Mouse (Mus musculus) ovary, postnatal 36 days (tissue): ENCODE measurements around the gene Ltbp1.

ENCODE experiments used
- DNase-seq: peaks from one replicate; pipeline ENCODE4 v3.0.0; 2022; ENCODE audit warnings: low spot score, mixed read lengths

Ltbp1 gene

DNA sequence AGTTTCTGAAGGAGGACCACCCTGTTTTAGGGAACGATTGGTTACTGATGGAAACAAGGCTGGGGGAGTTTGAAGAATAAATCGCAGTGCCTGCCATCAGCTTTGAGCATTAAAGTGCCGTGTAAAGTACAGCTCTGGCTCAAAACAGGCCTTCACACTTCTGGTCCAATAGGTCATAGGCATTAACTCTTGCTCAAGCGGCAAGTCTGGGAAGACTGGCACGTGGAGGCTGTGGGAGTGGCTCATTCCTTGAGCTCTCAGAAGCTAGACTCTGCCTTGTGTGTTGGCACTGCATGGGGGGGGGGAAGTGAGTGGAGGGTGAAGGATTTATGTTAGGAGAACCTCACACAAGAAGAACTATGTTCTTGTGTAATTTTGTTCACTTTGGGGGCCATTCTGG lies 363.2 kb downstream of the Ltbp1 start:
- no peak for DNase-seq

DNA sequence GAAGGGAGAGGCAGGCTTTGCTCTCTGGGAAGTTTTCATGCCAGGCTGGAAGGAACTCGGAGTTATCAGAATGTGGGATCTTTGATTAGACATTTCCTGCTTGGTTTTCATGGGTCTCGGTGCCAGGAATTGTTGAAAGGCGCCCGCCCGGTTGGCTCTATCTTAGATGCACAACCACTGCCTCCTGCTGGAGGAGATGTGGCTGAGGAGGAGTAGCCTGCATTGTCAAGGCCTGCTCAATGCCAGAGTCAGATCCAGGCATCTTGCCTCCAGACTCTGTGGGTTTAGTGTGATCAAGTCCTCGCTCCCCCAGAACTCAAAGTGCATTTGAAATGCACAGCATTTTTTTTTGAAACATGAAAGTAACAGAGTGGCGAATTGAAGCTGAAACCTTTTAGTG lies 364.0 kb downstream of the Ltbp1 start:
- DNase-seq = peak; percentile 53

DNA sequence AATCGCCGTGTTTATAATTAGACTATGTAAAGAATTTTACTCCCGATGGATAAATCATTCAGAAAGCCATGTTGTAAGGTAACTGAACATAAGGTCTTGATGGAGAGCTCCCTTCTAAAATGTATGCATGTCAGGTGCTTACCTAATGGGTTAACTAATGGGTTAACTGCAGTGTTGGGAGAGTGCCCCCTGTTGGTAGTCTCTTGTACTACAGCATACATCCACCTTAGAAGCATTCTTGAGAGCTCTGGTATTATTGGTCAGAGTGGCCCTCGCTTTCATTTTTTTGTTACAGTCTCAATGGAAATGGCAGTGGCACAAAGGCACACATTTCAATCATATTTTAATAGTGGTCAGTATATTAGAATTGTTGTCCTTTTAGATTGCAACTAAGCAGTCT lies 364.8 kb downstream of the Ltbp1 start:
- no peak for DNase-seq

DNA sequence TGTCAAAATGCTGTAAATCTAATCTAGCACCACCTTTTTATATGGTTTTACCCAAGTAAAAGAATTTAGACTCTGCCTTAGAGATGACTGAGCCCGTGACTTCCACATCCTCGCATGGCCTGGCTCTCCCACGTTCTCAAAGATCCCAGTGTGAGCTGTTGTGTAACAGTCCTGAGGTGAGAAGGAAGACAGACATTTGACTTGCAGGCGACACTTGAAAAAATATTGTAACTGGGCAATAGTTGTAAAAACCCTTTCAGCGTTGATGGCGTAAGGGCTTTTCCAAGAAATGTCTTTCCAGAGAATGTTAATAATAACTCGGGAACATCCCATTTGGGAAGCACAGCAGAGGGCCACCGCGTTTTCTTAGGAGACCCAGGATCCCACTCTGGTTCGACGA lies 366.3 kb downstream of the Ltbp1 start:
- DNase-seq = no peak

DNA sequence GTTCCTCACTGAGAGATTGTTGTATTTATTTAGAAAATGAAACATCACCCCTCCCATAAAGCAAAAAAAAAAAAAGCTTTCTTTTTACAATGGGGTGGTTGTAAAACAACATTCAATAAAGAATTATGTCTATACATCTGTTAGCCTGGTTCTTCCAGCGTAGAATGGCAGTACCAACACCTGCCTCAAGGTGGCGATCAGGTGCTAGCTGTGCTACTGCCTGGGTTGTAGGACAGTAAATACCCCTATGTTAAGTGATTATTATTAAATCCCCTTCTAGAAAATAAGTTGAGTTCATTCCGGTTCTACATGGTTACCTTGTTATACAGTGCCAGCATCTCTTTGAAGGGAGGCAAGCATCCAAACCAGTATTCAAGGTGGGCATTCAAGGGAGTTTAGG lies 367.0 kb downstream of the Ltbp1 start:
- peak; percentile 50 for DNase-seq

DNA sequence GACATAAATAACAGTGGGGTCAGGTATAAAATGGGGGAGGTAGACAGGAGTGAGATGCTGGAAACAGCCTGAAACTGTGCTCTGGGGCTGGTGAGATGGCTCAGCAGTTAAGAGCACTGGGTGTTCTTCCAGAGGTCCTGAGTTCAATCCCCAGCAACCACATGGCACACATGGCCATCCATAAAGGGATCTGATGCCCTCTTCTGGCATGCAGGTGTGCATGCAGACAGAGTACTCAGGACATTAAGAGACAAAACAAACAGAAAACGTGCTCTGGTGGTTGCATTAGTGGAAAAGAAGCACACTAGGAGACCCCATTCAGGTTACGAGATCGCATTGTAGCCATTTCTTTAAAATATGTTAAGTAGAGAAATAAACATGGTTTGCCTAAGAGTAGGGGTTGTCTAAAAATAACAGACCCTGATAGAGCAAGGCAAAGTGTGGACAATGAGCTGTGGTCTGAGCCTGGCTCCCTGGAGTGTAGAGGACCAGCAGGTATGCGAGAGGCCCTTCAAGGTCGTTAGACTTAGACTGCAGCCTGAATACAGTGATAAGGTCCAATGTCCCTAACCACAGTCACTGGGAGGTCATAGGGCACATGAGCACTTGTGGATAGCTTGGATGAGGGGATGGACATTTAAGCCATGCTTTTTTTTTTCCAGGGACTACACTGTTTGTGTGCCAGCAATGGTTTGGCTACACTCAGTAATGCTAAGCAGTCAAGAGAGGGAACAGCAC lies 369.1 kb downstream of the Ltbp1 start:
- no peak for DNase-seq

DNA sequence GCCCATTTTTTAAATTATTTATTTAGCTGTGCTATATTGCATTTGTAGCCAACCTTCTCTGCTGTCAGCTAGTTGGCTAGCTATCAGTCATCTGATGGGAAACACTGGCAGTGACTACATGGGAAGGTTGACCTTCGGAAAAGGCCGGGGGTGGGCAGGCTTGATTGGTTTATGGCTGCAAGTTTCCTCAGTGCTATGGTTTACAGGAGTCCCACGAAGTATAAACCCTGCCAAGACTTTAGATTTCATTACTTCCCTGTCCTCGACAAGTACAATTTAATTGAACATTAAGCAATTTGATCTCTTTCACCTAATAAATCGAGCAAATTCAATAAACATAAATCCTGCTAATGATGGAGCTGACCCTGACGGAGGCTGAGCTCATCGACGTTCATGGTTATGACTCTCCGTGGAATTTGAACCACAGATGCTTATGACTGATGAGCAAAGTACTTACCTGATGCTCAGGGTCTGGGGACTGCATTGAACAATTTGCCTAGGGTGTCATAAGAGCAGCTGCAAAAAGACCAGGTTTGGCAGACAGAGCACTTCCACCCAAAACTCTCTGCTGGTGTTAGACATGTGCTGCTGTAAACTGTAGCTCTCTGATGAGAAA lies 373.0 kb downstream of the Ltbp1 start:
- no peak for DNase-seq

DNA sequence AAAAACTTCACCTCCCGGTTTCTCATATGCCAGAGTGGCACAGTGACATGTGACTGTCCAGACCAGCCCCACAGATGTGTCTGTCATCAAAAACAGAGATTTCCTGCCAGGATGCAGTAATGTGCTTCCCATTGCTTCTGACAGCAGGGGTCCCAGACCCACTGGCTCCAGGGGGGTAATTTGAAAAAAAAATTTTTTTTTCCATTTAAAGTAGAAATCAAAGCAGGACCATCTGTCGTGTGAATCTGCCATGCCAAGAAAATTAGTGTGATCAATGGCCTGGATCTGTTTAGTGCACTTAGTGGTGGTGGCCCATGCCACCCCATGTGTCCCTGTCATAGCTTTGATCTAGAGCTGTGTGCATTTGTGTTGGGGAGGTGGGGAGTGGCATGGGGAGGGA lies 374.8 kb downstream of the Ltbp1 start:
- no peak for DNase-seq

DNA sequence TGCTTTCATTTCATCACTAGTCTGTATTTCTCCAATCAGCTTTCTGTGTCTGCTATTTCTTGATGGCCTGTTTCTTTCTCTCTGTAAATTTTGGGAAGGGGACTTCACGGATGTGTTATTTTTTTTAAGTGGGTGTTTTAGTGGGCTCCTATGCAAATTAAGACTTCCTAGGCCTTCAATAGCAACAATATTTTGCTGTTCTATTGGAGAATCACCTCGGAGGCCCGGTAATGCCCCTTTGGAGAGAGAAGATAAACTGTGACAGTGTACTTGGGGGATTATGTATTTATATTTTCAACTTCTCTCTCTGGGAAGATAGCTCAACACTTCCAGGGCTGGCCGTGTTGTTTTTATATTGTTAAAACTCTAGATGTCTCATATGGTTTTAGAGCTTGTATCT lies 383.0 kb downstream of the Ltbp1 start:
- no peak for DNase-seq

DNA sequence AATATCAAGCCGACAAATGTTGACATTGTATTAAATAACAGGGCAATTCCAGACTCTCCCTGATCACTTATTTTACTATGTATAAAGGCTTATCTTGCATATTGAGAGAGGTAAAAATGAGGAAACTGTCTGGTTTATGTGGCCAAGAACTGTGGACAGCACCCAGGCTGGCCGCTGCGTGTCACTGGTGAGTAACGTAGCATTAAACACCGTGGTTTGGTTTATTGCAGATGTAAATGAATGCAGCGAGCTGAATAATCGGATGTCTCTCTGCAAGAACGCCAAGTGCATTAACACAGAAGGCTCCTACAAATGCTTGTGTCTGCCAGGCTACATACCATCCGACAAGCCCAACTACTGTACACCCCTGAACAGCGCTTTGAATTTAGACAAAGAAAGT lies 384.8 kb downstream of the Ltbp1 start:
- no peak for DNase-seq

DNA sequence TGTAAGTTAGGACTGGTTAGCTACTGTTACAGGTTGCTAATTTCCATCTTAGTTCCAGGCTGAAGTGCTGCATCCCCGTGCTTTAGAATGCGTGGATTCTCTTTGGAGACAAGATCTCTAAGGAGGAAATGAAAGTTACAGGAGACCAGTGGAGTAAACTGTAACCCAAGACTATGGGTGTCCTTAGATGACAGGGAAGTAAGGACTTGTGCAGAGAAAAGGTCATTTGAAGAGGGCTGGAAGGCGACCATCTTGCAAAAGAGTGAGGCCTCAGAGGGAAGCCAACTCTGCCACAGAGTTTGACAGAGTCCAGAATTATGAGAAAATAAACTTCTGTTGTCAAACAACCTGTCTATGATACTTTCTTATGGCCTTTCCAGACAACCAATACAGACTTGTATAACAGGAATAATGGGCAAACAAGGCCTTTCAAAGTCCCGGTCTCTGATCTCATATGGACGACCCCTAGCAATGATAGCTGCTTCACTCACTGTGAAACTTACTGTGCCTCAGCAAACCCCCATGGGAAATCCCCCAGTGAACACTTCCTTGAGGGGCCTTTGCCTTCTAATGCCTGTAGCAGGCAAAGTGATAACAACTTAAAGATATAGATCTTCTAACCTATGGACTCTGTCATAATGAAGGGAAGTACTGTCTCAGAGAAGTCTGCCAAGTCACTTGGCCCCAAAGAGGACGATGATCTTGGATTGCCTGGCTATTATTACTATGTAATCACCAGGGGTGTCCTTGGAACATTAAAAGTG lies 386.2 kb downstream of the Ltbp1 start:
- DNase-seq = no peak

DNA sequence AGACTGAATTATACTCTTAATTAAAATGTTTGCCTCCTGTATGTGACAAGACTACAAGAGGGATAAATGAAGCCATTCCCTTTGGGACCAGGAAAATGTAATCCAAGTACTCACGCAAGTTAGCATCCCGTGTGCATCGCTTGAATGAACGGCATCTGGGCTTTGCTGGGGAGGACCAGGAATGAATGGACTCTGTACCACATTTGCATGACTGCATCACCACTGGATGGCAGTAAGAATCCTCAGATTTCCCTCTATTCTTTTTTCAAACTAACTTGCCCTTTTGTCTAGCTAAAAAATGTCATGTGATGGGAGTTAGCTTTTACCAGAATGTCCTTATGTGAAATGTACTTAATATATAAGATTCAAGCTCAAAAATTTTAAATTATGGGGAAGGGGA lies 401.0 kb downstream of the Ltbp1 start:
- no peak for DNase-seq

DNA sequence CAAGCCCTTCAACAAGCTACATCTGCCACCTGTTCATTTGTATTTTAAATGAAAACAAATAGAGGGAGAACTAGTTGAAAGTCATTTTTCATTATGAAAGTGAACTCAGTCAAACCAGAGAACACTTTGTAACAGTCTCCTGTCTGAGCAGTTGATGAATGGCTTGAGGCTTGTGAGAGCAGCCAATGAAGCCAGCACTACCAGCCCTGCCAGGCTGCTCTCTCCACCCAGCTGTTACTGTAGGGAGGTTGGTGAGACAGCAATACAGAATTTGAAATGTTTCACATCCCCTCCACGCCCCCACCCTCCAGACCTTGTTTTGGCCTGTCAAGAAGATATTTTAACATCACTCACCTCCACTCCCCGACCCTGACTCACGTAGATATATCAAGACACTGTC lies 411.5 kb downstream of the Ltbp1 start:
- no peak for DNase-seq

DNA sequence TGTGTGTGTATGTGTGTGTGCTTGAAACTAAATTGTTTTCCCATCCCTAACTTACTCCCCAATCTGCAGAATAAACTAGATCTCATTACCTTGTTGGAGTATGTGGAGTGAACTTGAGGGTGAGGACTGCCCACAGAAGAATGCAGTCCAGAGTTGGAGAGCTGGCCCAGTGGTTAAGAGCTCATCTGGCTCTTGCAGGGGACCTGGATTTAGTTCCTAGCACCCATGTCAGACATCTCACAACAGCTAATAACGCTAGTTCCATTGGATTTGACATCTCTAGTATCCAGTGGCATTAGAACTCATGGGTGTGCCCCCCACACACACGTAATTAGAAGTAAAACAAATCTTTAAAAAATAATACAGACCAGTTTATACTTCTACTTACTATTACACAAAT lies 428.8 kb downstream of the Ltbp1 start:
- DNase-seq = no peak

DNA sequence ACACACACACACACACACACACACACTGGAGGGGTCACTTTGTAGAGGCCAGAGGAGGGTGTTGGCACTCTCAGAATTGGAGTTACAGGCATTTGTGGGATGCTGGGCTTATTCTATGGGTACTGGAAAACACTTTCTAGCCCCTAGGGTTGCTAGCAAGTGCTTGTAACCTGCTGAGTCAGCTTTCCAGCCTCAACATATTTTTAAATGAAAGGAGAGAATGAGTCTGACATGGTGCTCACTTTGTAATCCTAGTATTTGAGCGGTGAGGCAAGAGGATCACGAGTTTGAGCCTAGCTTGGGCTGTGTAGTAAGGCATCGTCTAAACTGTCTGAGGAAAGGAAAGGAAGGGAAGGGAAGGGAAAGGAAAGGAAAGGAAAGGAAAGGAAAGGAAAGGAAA lies 429.5 kb downstream of the Ltbp1 start:
- DNase-seq = no peak

DNA sequence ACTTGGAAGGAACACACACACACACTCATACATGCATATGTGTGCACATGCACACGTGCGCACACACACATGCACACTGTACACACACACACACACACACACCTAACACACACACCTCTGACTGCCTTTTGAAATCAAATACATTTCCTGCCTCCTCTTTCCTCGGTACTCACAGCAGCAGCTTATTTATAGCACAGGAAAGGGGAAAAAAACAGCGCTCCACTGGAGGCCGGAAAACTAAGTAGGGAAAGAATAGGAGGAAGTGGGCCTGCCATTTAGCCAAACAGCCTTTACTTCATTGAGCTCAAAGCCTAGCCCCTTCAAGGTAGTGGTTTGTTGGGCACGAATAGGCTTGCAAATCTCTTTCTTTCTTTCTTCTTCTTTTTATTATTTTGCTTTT lies 430.2 kb downstream of the Ltbp1 start, which contains the start of gene Rasgrp3:
Gene Rasgrp3 (plus strand): TSS at position 298 of the 400 bp plus-strand sequence.
- DNase-seq = no peak

DNA sequence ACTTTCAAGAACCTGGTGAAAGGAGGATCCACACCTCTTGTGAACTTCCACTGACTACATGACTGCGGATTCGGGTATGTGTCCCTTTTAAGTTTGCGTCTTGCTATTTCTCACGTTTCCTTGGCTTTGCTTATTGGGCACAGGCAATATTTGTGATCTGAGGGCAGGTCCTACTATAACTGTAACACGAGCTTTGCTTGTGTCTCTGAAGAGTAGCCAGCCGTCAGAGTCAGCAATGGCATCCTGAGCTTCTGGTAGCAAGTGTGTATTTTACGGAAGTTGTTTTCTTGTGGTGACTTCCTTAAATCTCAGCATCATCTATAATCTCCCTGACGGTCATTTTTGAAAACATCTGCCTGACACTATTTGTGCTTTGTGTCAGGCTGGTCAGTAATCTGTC lies 430.7 kb downstream of the Ltbp1 start:
- no peak for DNase-seq

DNA sequence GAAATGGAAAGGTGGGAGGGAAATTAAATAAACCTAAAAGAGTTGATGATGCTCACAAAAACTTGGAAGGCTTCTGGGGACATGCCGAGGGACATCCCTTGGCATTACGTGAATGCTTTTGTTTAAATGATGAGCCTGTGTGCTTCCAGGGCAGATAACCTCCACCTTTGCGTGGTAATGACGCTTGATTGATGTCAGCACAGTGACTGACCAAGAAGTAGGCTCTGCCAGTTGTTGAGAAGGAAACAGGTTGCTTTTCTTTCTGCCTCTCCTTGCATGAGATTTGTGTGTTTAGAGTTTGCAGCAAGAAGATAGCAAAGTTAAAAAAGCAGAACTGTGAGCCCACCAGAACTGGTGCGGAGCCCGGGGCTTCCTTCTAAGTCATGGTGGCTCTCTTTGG lies 431.5 kb downstream of the Ltbp1 start:
- DNase-seq = no peak

DNA sequence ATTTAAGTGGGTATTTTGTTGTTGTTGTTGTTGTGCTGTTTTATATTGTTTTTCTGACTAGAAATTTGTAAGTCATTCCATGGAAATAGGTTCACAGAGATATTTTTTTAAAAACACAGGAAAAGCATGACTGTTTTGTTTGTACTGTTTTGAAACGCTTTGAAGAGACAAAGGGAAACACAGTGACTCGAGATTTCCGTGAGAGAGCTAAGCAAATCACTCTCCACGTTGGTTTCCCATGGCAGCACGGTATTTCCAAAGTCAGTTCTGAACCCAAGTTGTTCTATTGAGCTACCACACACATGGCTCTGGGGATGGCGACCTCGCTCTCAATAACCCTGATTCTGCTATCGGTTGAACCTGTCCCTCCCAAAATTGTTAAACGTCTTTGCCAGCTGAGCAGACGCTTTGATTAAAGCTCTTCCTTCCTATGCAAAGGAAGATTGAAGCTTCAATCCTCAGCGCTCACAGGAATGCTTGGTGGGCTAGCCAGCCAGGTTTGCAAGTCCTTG lies 431.9 kb downstream of the Ltbp1 start:
- no peak for DNase-seq

DNA sequence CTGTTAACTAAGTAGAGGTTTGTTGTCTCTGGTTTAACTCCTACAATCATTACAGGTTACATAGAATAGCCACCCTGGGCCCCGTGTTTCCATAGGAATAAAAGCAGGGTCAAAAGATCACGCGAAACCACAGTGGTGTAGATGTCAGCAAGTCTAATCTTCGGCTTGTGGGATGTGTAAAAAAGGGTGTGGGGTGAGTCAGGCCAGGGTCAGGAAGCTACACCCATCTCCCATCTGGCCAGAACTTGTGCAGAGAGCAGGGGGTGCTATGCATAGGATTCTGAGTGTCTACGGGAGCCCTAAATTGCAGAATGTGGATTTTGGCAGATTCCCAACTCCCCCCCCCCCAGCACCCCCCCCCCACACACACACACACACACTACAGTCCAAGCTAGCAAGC lies 432.8 kb downstream of the Ltbp1 start:
- DNase-seq = no peak

DNA sequence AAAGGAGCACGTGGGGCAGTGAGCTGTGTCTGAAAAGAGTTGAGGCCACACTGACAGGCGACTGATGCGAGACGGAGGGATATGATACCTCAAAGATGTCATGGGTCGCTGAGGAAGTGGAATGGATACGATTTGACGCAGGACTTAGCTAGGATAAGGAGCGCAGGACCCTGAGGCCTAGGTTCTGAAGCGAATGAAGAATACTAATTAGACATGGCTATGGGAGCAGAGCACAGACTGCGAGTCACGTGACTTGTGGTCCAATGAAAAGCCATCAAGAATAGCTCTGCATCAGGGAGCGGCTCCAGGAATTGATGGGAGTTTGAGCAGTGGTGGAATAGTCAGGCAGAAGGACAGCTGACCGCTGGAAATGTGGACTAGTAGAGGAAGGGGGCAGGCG lies 433.7 kb downstream of the Ltbp1 start:
- DNase-seq = no peak

DNA sequence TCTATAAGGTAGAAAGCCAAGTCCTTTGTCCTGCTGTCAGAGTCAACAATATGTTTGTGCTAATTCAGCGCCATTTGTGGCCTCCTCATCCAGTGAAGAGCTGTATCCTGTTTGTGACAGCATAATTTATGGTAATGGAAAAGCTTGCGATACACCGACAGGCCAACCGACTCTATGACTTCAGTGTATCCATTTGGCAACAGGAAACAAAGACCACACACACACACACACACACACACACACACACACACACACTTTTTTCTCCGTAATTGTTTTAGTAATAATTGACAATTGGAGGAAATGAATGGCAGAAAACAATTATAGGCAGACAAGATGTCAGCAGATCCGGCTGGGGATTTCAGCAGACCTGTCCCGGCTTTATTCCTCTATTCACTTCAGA lies 435.3 kb downstream of the Ltbp1 start:
- DNase-seq = no peak

DNA sequence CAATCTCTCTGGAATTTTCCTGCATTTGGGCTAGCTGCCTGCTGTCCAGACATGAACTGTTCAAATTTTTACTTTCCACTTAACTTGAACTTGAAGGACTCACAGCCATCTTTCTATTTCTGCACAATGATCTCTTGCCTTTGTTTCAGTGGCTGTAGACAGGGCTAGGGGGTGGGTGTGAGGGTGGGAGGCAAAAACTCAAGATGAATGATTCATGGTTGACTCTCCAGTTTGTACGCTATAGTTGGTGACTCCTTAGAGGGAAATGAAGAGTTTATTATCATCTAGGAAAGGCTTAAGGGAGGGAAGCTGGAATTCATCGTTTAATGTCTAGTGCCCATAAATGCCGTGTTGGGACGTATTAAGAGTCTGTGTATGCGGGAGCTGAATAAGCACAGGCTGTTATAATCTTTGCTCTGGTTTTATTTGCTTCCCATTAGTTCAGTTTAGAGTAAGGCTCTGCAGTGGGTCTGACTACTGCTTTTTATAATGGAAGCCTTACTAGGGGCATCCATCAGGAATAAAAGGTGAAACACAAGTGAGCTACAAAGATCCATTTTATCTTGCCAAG lies 436.0 kb downstream of the Ltbp1 start:
- DNase-seq = no peak
